Mouse (Mus musculus) bone marrow, adult 2 months (tissue): Measurements from ENCODE around the gene Irf2bp2. TPM values are rescaled to one million over a fixed set of nuclear protein-coding genes. Genes with fewer than 3 reads are reported as not detected.

Source experiments
- H3K27ac ChIP-seq: fragments of 200-500 bp; 2 replicates; pipeline ENCODE4 v1.5.1; 2012; ENCODE audit warnings: low read depth, mild to moderate bottlenecking, control low read depth, inconsistent platforms, low read length; ENCODE audit not compliant: control insufficient read depth, poor library complexity, insufficient read depth
- H3K4me1 ChIP-seq: fragments of 200-500 bp; 2 replicates; pipeline ENCODE4 v1.6.1; 2011; ENCODE audit warnings: low read length; ENCODE audit not compliant: control insufficient read depth, insufficient read depth
- H3K4me3 ChIP-seq: fragments of 200-500 bp; replicated peaks from 2 replicates; pipeline ENCODE3; 2011; ENCODE audit warnings: mild to moderate bottlenecking, low read depth, low read length, control low read depth; ENCODE audit not compliant: control insufficient read depth
- CTCF ChIP-seq: fragments of 200-500 bp; IDR thresholded peaks from 2 replicates; pipeline ENCODE4 v1.5.1; 2011; ENCODE audit warnings: low read length, control low read depth; ENCODE audit not compliant: control insufficient read depth, insufficient read depth
- POLR2A ChIP-seq: fragments of 200-500 bp; IDR thresholded peaks from 2 replicates; pipeline ENCODE4 v1.6.1; 2011; ENCODE audit warnings: low read depth, mild to moderate bottlenecking, control low read depth, low read length, borderline replicate concordance; ENCODE audit not compliant: control insufficient read depth
- WGBS: fragments of 180-500 bp; shearing (Covaris S2); methylation state at CpG from one replicate; pipeline ENCODE4 v1.1.7; 2018; 5-methylcytosine and 5-hydroxymethylcytosine counted together
- polyA plus RNA-seq: library from polyadenylated mRNA; stranded (reverse); fragments of >200 nt; gene quantifications from 2 replicates; pipeline ENCODE4 v1.2.4, GENCODE M21; 2011; ENCODE audit warnings: low replicate concordance; ENCODE audit not compliant: missing spikeins, insufficient read depth, insufficient read length

Irf2bp2 gene
- polyA plus RNA-seq, 1 experiment: 35.8 TPM

DNA sequence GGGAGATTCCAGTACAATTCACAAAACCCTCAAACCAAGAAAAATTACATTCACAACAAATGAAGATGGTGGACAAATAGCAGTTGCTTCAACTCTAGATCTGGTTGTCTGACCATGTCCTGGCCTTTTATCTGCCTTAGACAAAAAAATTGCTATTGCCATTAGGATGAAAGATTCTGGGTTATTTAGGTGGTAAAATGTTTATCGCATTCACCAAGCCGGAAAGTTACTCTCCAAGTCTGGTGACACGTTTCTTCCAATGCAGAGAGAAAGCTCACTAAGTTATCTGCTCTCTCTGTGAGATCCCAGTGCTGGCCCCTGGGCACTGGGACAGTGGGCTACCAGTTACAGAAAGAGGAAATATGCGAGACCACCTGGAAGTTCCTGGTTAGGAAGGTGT, 5.5 kb upstream of the Irf2bp2 start:
- H3K4me1 ChIP-seq: peaks cover 8% of the 10 kb centered on the region; the same call in 1 of the 2 replicates
- no peak overlapping the region for H3K27ac ChIP-seq
- no peak for TF ChIP-seq POLR2A
- no peak for TF ChIP-seq CTCF
- WGBS: 63% methylated on average over 4 of the region's 4 CpGs
- H3K4me3 ChIP-seq: no peak overlapping the region

DNA sequence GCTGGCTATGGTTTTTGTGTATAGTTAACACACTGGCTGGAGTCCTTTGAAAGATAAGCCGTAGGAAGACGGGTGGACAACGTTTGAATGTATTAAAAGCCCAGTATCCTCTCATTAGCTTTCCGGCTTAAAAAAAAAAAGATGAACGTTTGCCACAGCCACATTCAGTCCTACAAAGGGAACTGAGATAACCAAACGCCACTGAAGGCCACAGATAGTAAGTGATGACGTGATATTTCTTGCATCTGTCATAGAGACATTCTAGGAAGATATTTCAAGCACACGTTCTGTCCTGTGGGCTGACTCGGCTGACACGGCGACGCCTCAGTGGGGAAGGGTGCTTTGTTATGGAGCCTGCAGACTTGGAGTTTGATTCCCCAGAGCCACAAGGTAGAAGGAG, 4.4 kb upstream of the Irf2bp2 start:
- TF ChIP-seq CTCF: no peak
- TF ChIP-seq POLR2A: no peak
- Histone ChIP-seq H3K4me3 (no peak overlapping the region), H3K4me1 (peaks cover 8% of the 10 kb centered on the region; the same call in 1 of the 2 replicates), H3K27ac (peak overlapping the region; percentile 50; the same call in 1 of the 2 replicates)
- WGBS: 16% methylated on average over 12 of the region's 12 CpGs

DNA sequence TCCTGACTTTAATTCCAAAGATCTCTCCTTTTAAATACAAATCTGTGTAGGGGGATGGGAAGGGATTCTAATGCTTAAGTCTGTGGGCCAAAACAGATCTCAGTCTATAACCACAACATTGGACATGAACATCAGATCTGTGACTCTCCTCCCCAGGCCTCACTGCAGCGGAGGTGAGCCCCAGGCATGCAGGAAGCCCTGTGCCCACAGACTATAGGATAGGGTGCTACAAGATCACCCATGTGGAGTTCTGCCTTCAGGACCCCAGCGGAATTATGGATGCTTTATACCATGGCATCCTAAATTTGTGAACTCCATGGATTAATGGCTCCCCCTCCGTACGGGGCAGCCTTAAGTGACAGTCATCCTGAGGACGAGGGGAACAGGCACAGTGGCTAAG, 2.9 kb upstream of the Irf2bp2 start:
- H3K4me3 ChIP-seq: no peak overlapping the region
- peak overlapping the region; percentile 99 for H3K27ac ChIP-seq
- WGBS: 81% methylated on average over 5 of the region's 5 CpGs
- peaks cover 8% of the 10 kb centered on the region; the same call in 1 of the 2 replicates for H3K4me1 ChIP-seq
- TF ChIP-seq CTCF (no peak), POLR2A (no peak)

DNA sequence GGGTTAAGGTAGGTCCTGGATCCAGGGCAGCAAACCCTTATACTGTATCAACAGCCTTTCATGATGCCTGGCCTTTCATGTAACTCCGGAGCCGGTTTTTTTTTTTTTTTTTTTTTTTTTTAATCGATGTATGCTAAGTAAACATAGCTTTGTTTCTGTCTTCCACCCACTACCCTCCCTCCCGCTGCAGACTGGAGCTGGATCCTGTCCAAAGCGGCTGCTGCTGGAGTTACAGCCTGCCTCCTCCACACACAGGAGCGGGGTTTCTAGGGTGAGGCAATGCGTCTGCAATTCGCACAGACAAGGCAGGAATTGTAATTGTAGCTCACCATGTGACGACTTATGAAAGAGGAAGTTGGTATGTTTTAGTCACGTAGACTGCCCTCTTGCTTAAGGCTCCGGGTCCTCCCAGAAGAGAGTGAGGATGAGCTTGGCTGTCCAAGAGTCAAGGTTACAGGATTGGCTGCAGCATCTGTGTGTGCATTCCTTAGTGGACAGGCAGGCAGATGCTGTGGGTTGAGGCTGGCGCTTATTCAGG, 2.4 kb upstream of the Irf2bp2 start:
- peaks cover 8% of the 10 kb centered on the region; the same call in 1 of the 2 replicates for H3K4me1 ChIP-seq
- peak overlapping the region; percentile 99 for H3K27ac ChIP-seq
- peak overlapping the region; percentile 57 for H3K4me3 ChIP-seq
- WGBS: under 1% methylated on average over 12 of the region's 12 CpGs
- no peak for TF ChIP-seq CTCF
- TF ChIP-seq POLR2A: peak; percentile 74; the same call in 1 of the 2 replicates

DNA sequence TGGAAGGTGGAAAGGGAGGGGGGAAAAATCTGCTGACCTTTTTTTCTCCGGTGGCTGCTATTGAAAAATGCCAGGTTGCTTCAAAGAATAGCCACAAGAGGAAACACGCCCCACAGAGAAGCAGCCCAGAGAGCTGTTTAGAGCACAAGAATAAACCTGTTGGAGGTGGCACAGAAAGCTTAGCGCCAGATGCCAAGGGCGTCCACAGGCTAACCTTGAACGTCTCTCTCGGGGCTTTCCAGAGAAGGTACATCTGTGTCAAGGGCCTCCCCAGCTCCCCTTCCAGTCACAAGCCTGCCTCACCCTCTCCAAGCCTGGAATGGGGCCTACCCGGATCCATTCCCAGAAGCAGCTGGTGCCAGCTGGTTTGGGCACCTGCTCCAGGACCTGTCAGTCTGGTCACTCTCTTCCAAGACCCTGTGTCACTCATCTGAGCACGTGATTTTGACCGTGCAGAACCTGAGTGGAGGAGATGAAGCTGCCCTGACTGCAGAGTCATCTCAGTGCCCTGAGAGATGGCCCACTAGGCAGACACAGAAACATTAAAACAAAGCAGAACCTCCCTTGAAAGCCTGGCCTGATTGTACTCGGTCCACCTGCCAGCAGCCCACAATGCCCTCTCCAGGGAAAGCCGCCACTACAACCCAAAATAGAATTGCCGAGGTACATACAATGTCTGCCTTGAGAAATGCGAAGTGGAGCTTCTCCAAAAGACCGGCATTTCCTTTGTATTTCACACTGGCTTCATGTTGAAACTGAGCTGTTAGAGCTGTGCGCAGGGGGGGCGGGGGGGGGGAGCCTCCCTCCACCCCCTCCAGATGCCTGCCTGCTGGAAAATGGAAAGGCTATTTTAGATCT, 1.6 kb upstream of the Irf2bp2 start:
- peaks cover 7% of the 10 kb centered on the region; the same call in 1 of the 2 replicates for H3K4me1 ChIP-seq
- 2% methylated on average over 16 of the region's 16 CpGs for WGBS
- peak overlapping the region; percentile 99 for H3K27ac ChIP-seq
- TF ChIP-seq CTCF (no peak), POLR2A (peak; percentile 42; the same call in 1 of the 2 replicates)
- peak overlapping the region; percentile 81 for H3K4me3 ChIP-seq

DNA sequence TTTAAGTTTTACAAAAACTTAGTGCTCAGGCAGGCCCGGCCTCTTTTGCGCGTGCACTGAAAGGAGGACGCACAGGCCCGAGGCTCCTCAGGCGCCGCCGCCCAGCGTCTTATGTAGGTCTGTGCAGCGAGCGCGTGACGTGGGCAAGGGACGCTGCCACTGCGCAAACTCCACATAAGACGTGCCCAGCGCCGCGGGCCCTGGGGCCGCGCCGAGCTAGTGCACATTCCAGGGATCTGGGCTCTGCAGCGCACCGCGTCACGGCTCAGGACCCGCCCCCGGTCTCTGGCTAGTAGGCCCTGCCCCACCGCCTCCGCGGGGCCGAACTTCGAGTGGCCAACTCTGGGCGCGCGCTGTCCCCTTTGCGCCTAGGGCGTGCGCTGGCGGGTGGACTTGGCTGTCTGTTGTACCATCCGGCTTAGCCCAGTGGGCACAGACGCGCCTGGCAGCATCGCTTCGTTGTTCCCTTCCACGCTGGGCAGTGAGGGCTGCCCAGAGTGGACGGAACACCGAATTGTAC, 755 bp upstream of the Irf2bp2 start:
- peak overlapping the region; percentile 99 for H3K27ac ChIP-seq
- H3K4me3 ChIP-seq: peak overlapping the region; percentile 81
- WGBS: under 1% methylated on average over 48 of the region's 48 CpGs
- TF ChIP-seq POLR2A: peak; percentile 92
- TF ChIP-seq CTCF: no peak
- peaks cover 8% of the 10 kb centered on the region; the same call in 1 of the 2 replicates for H3K4me1 ChIP-seq

DNA sequence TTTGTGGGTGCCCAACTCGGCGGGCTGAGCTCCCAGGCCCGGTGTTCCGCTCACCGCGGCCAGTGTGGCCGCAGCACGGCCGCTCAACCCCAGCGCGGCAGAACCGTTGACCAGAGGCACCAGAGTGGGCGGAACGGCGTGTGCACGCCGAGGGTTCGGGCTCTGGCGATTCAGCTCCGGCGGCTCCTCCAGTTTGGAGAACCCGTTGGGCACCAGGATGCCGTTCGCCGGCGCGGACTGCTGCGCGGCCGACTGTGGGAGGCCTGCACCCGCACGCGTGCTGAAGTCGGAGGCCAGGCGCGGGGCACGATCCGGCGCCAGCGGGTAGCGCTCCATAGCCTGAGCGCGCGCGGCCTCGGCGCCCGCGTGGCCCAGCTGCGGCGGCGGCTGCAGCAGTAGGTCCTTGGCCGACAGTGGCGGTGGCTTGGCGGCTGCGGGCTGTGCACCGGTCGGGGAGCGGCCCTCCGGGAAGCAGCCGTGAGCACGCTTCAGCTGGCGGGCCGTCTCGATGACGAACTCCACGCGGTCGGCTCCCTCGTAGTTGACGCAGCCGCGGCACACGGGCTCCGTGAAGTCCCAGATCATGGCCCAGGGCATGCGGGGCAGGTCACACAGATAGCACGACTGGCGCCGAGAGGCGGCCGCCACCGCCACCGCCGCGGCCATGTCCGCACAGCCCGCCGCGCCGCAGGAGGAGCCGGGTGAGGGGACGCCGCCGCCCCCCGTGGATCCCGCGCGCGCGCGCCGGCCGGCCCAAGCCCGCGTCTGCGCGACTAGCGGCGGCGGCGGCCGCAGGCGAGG, 815 bp downstream of the Irf2bp2 start:
- Histone ChIP-seq H3K27ac (peak overlapping the region; percentile 95), H3K4me1 (peaks cover 6% of the 10 kb centered on the region; the same call in 1 of the 2 replicates), H3K4me3 (peak overlapping the region; percentile 93)
- WGBS: 4% methylated on average over 113 of the region's 113 CpGs
- TF ChIP-seq POLR2A (peak; percentile 35; the same call in 1 of the 2 replicates), CTCF (no peak)

DNA sequence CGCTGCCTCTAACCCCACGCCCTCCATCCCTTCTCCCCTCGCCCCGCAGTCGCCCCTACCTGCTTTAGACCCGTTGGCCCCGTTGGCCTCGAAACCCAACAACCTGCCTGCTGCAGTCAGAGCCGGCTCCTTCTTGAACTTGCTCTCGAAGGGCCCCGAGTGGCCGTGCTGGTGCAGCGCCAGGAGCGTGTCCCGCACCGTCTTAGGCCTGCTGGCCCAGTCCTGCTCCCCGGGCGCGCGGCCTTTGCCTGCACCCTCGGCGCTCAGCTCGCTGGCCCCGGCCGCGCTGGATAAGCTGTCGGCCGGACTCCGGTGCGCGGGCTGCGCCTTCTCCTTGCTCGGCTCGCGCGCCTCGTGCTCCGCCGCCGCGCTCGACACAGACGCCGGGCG, 1.4 kb downstream of the Irf2bp2 start:
- under 1% methylated on average over 45 of the region's 45 CpGs for whole genome bisulfite sequencing
- H3K4me1 ChIP-seq: peaks cover 6% of the 10 kb centered on the region; the same call in 1 of the 2 replicates
- TF ChIP-seq CTCF (no peak), POLR2A (no peak; the same call in 1 of the 2 replicates)

More for the DNA sequence above, 1.4 kb downstream of the Irf2bp2 start:
- Histone ChIP-seq H3K27ac (peak overlapping the region; percentile 95), H3K4me3 (peak overlapping the region; percentile 93)
